ENCODE assay signal across 13 mouse cellular contexts in genomic region chr2:90950582-90951194, GRCm38 (mm10). TPM values are rescaled to one million over a fixed set of nuclear protein-coding genes. Genes with fewer than 3 reads are reported as not detected.
DNase-seq lines count a peak whose midpoint lies in the region; ATAC-seq lines count a peak whose summit lies in the region.
"Had no signal": no experiment of that assay in that cellular context is flagged by ENCODE, and none has a peak within 500 bp of the region (broad histone marks: within the 10 kb centered on the region; RNA-seq: fewer than 3 reads in every experiment).

No protein-coding gene starts in this region.

- H3K27ac ChIP-seq in kidney, embryonic 15.5 days, result no peak overlapping the region
- no peak overlapping the region for H3K27ac ChIP-seq in midbrain, embryonic 14.5 days (replicated peaks; ENCODE audit: low read depth, low read length)

- DNase-seq in adrenal gland, adult (ENCODE audit: inconsistent age in 2 of 2, low spot score in 1 of 2), result peak; percentile 23 to 67
- no peak for DNase-seq in adrenal gland, adult 18-20 months (ENCODE audit: low spot score in 2 of 2)
- no peak for DNase-seq in kidney, postnatal 14 days
- no peak for DNase-seq in midbrain, embryonic 14.5 days
- no peak for DNase-seq in left cerebral cortex, postnatal 36 days (ENCODE audit: low spot score in 2 of 2)
- DNase-seq: cerebellum, postnatal 25 days; gastrocnemius, postnatal 10 days; lung, postnatal 36 days; right cerebral cortex, adult 18-20 months; thymus, postnatal 14 days had no signal

- peaks cover 16% of the 10 kb centered on the region; the same call in 1 of the 2 replicates for H3K4me1 ChIP-seq in kidney, embryonic 15.5 days
- H3K4me1 ChIP-seq in midbrain, embryonic 14.5 days (ENCODE audit: control insufficient read depth, insufficient read depth, low read length), result peaks cover 2% of the 10 kb centered on the region; the same call in 1 of the 2 replicates

- 0 out of 2 replicates have a peak, but pooled peaks cover 4% of the 10 kb centered on the region for H3K36me3 ChIP-seq in kidney, embryonic 15.5 days
- H3K36me3 ChIP-seq in midbrain, embryonic 14.5 days (ENCODE audit: control insufficient read depth, insufficient read depth, low read length), result peaks cover 4% of the 10 kb centered on the region; the same call in 1 of the 2 replicates

- no peak overlapping the region for H3K9ac ChIP-seq in kidney, embryonic 15.5 days
- H3K9ac ChIP-seq in midbrain, embryonic 14.5 days (replicated peaks; ENCODE audit: low read length), result no peak overlapping the region

- no peaks in the 10 kb centered on the region for H3K27me3 ChIP-seq in kidney, embryonic 15.5 days
- H3K27me3 ChIP-seq in midbrain, embryonic 14.5 days (ENCODE audit: control insufficient read depth, insufficient read depth, low read length), result no peaks in the 10 kb centered on the region

- no peak overlapping the region for H3K4me3 ChIP-seq in kidney, embryonic 15.5 days (replicated peaks)
- H3K4me3 ChIP-seq in midbrain, embryonic 14.5 days (replicated peaks; ENCODE audit: low read depth, low read length), result no peak overlapping the region

- peak; percentile 54; the same call in 1 of the 2 replicates for ATAC-seq in kidney, embryonic 15.5 days (replicated peaks; ENCODE audit: low FRiP score)
- ATAC-seq in erythroblast, adult 5-6 weeks (replicated peaks; ENCODE audit: low FRiP score, poor library complexity, severe bottlenecking), result peak; percentile 23; the same call in 1 of the 2 replicates
- peak; percentile 24; the same call in 1 of the 2 replicates for ATAC-seq in midbrain, embryonic 14.5 days (ENCODE audit: low FRiP score, low TSS enrichment)
- ATAC-seq in granulocyte monocyte progenitor cell, adult 5-6 weeks (replicated peaks; ENCODE audit: poor library complexity, severe bottlenecking), result no peak; the same call in 1 of the 2 replicates

- H3K4me2 ChIP-seq in kidney, embryonic 15.5 days, result no peak overlapping the region
- no peak overlapping the region for H3K4me2 ChIP-seq in midbrain, embryonic 14.5 days (ENCODE audit: low read length)

- H3K9me3 ChIP-seq in kidney, embryonic 15.5 days (replicated peaks), result no peaks in the 10 kb centered on the region
- no peaks in the 10 kb centered on the region for H3K9me3 ChIP-seq in midbrain, embryonic 14.5 days (ENCODE audit: control insufficient read depth, low read length)

- intact Hi-C loops in left cerebral cortex, postnatal 36 days (cut with DNase I), result no loop called here

RNA-seq across cellular contexts. Expression of gene Celf1, which starts 10.5 kb away (rescaled TPM):
- total RNA-seq in adrenal gland, adult 18-20 months (2021), result 10 to 100 TPM; 90.5 to 97.3 TPM
- polyA plus RNA-seq in kidney, embryonic 15.5 days (2015; fragmentation: Nextera tagmentation; extraction: Ambion mirVana), result 104 and 107 TPM in 2 replicates
- total RNA-seq in erythroblast, adult 5-6 weeks (2015; ENCODE audit: low replicate concordance), result 23.8 and 25.4 TPM in 2 replicates
- total RNA-seq in erythroblast, adult 5-6 weeks (2017; ENCODE audit: low replicate concordance), result 31.9 and 38.8 TPM in 2 replicates
- 83.9 and 95.3 TPM in 2 replicates for polyA plus RNA-seq in midbrain, embryonic 14.5 days (2014; fragmentation: Nextera tagmentation; extraction: Ambion mirVana)
- total RNA-seq in granulocyte monocyte progenitor cell, adult 5-6 weeks (2014; fragmentation: Nextera tagmentation), result 42.2 and 46.0 TPM in 2 replicates
- 25.2 and 26.5 TPM in 2 replicates for total RNA-seq in granulocyte monocyte progenitor cell, adult 5-6 weeks (2017)
- 100 to 1,000 TPM; 145 to 163 TPM for total RNA-seq in left cerebral cortex, postnatal 36 days (2021)

RNA-seq across cellular contexts. Expression of gene Ndufs3, which starts 46.1 kb away (rescaled TPM):
- 100 to 1,000 TPM; 419 to 469 TPM for total RNA-seq in adrenal gland, adult 18-20 months (2021)
- 232 and 236 TPM in 2 replicates for polyA plus RNA-seq in kidney, embryonic 15.5 days (2015; fragmentation: Nextera tagmentation; extraction: Ambion mirVana)
- total RNA-seq in erythroblast, adult 5-6 weeks (2015; ENCODE audit: low replicate concordance), result 36.2 and 37.3 TPM in 2 replicates
- 28.0 and 29.0 TPM in 2 replicates for total RNA-seq in erythroblast, adult 5-6 weeks (2017; ENCODE audit: low replicate concordance)
- 212 and 214 TPM in 2 replicates for polyA plus RNA-seq in midbrain, embryonic 14.5 days (2014; fragmentation: Nextera tagmentation; extraction: Ambion mirVana)
- total RNA-seq in granulocyte monocyte progenitor cell, adult 5-6 weeks (2014; fragmentation: Nextera tagmentation), result 159 TPM in 2 replicates
- 93.2 and 128 TPM in 2 replicates for total RNA-seq in granulocyte monocyte progenitor cell, adult 5-6 weeks (2017)
- total RNA-seq in left cerebral cortex, postnatal 36 days (2021), result 100 to 1,000 TPM; 229 to 240 TPM

RNA-seq across cellular contexts. Expression of gene Kbtbd4, which starts 46.1 kb away (rescaled TPM):
- 10 to 100 TPM; 36.6 to 39.5 TPM for total RNA-seq in adrenal gland, adult 18-20 months (2021)
- 39.2 and 42.4 TPM in 2 replicates for polyA plus RNA-seq in kidney, embryonic 15.5 days (2015; fragmentation: Nextera tagmentation; extraction: Ambion mirVana)
- total RNA-seq in erythroblast, adult 5-6 weeks (2015; ENCODE audit: low replicate concordance), result 1.7 and 5.8 TPM in 2 replicates
- total RNA-seq in erythroblast, adult 5-6 weeks (2017; ENCODE audit: low replicate concordance), result 2.8 TPM in 2 replicates
- 48.6 and 55.2 TPM in 2 replicates for polyA plus RNA-seq in midbrain, embryonic 14.5 days (2014; fragmentation: Nextera tagmentation; extraction: Ambion mirVana)
- total RNA-seq in granulocyte monocyte progenitor cell, adult 5-6 weeks (2014; fragmentation: Nextera tagmentation), result 14.4 and 16.4 TPM in 2 replicates
- 18.1 and 26.1 TPM in 2 replicates for total RNA-seq in granulocyte monocyte progenitor cell, adult 5-6 weeks (2017)
- total RNA-seq in left cerebral cortex, postnatal 36 days (2021), result 10 to 100 TPM; 39.6 to 39.8 TPM

Comparison
In these comparisons a context has a peak if more than half of its experiments do, and no peak if none do; other contexts are left out.
1. DNase-seq: peak in adrenal gland, adult (2 of 2); none in adrenal gland, adult 18-20 months (0 of 2), kidney, postnatal 14 days (single experiment), midbrain, embryonic 14.5 days (single experiment) and left cerebral cortex, postnatal 36 days (0 of 2).